Mouse (Mus musculus): ENCODE results near the gene Trim65. TPM values are rescaled to one million over a fixed set of nuclear protein-coding genes. Genes with fewer than 3 reads are reported as not detected.

Trim65 gene
- polyA plus RNA-seq, 1 experiment = 0.57 TPM

- peaks cover 2% of the 10 kb centered on the region for H3K36me3 ChIP-seq (ENCODE audit: control insufficient read depth, insufficient read depth, low read length)
- no peak for TF ChIP-seq CTCF (IDR thresholded peaks at IDR 0.05; ENCODE audit: control insufficient read depth, insufficient read depth, insufficient replicate concordance, low read depth, low read length)
- no peak for TF ChIP-seq POLR2A (IDR thresholded peaks at IDR 0.05; ENCODE audit: control insufficient read depth, low read depth, low read length)
- no peaks in the 10 kb centered on the region for H3K27me3 ChIP-seq (ENCODE audit: control insufficient read depth, insufficient read depth, low read length)
- no peaks in the 10 kb centered on the region; the same call in none of the 2 replicates for H3K4me1 ChIP-seq (ENCODE audit: control insufficient read depth, insufficient read depth, low read length)
- no peak overlapping the region; the same call in 1 of the 2 replicates for H3K4me3 ChIP-seq (ENCODE audit: control insufficient read depth, low read depth, low read length)
- H3K27ac ChIP-seq (ENCODE audit: control insufficient read depth, insufficient read depth, low read depth, low read length) = no peak overlapping the region
Observed at GRCm38 (mm10) chr11:116169214-116169613, 38.3 kb upstream of the Trim65 start.

GRCm38 (mm10) chr11:116167884-116168439, 37.0 kb upstream of the Trim65 start, which contains the start of gene Fbf1:
TSS of gene Fbf1 (minus strand) at chr11:116168166.
- no peak for TF ChIP-seq CTCF (IDR thresholded peaks at IDR 0.05; ENCODE audit: control insufficient read depth, insufficient read depth, insufficient replicate concordance, low read depth, low read length)
- peak; percentile 92 for TF ChIP-seq POLR2A (IDR thresholded peaks at IDR 0.05; ENCODE audit: control insufficient read depth, low read depth, low read length)
- Histone ChIP-seq H3K36me3 (ENCODE audit: control insufficient read depth, insufficient read depth, low read length) (no peaks in the 10 kb centered on the region; the same call in 1 of the 2 replicates), H3K27ac (ENCODE audit: control insufficient read depth, insufficient read depth, low read depth, low read length) (peak within 1 kb of the TSS; percentile 94), H3K27me3 (ENCODE audit: control insufficient read depth, insufficient read depth, low read length) (no peaks in the 10 kb centered on the region), H3K4me3 (ENCODE audit: control insufficient read depth, low read depth, low read length) (peak within 1 kb of the TSS; percentile 95), H3K4me1 (ENCODE audit: control insufficient read depth, insufficient read depth, low read length) (no peaks in the 10 kb centered on the region; the same call in none of the 2 replicates)

- Histone ChIP-seq H3K27ac (ENCODE audit: control insufficient read depth, insufficient read depth, low read depth, low read length) (peak overlapping the region; percentile 94; the same call in 1 of the 2 replicates), H3K4me3 (ENCODE audit: control insufficient read depth, low read depth, low read length) (peak overlapping the region; percentile 95), H3K27me3 (ENCODE audit: control insufficient read depth, insufficient read depth, low read length) (no peaks in the 10 kb centered on the region), H3K36me3 (ENCODE audit: control insufficient read depth, insufficient read depth, low read length) (no peaks in the 10 kb centered on the region; the same call in 1 of the 2 replicates), H3K4me1 (ENCODE audit: control insufficient read depth, insufficient read depth, low read length) (no peaks in the 10 kb centered on the region; the same call in none of the 2 replicates)
- TF ChIP-seq POLR2A (IDR thresholded peaks at IDR 0.05; ENCODE audit: control insufficient read depth, low read depth, low read length) (no peak), CTCF (IDR thresholded peaks at IDR 0.05; ENCODE audit: control insufficient read depth, insufficient read depth, insufficient replicate concordance, low read depth, low read length) (no peak)
Observed at GRCm38 (mm10) chr11:116167232-116167631, 36.3 kb upstream of the Trim65 start.

GRCm38 (mm10) chr11:116163002-116163401, 32.1 kb upstream of the Trim65 start:
- Histone ChIP-seq H3K27me3 (ENCODE audit: control insufficient read depth, insufficient read depth, low read length) (no peaks in the 10 kb centered on the region), H3K27ac (ENCODE audit: control insufficient read depth, insufficient read depth, low read depth, low read length) (no peak overlapping the region), H3K4me3 (ENCODE audit: control insufficient read depth, low read depth, low read length) (no peak overlapping the region), H3K36me3 (ENCODE audit: control insufficient read depth, insufficient read depth, low read length) (peaks cover 3% of the 10 kb centered on the region), H3K4me1 (ENCODE audit: control insufficient read depth, insufficient read depth, low read length) (no peaks in the 10 kb centered on the region)
- TF ChIP-seq CTCF (IDR thresholded peaks at IDR 0.05; ENCODE audit: control insufficient read depth, insufficient read depth, insufficient replicate concordance, low read depth, low read length) = no peak
- no peak for TF ChIP-seq POLR2A (IDR thresholded peaks at IDR 0.05; ENCODE audit: control insufficient read depth, low read depth, low read length)

- no peak overlapping the region for H3K27ac ChIP-seq (ENCODE audit: control insufficient read depth, insufficient read depth, low read depth, low read length)
- TF ChIP-seq CTCF (IDR thresholded peaks at IDR 0.05; ENCODE audit: control insufficient read depth, insufficient read depth, insufficient replicate concordance, low read depth, low read length) (no peak), POLR2A (IDR thresholded peaks at IDR 0.05; ENCODE audit: control insufficient read depth, low read depth, low read length) (no peak)
- no peaks in the 10 kb centered on the region for H3K27me3 ChIP-seq (ENCODE audit: control insufficient read depth, insufficient read depth, low read length)
- H3K4me1 ChIP-seq (ENCODE audit: control insufficient read depth, insufficient read depth, low read length) = no peaks in the 10 kb centered on the region
- H3K36me3 ChIP-seq (ENCODE audit: control insufficient read depth, insufficient read depth, low read length) = peaks cover 5% of the 10 kb centered on the region
- H3K4me3 ChIP-seq (ENCODE audit: control insufficient read depth, low read depth, low read length) = no peak overlapping the region
Observed at GRCm38 (mm10) chr11:116162146-116162545, 31.2 kb upstream of the Trim65 start.

- no peaks in the 10 kb centered on the region for H3K27me3 ChIP-seq (ENCODE audit: control insufficient read depth, insufficient read depth, low read length)
- H3K27ac ChIP-seq (ENCODE audit: control insufficient read depth, insufficient read depth, low read depth, low read length) = no peak overlapping the region
- no peak for TF ChIP-seq CTCF (IDR thresholded peaks at IDR 0.05; ENCODE audit: control insufficient read depth, insufficient read depth, insufficient replicate concordance, low read depth, low read length)
- TF ChIP-seq POLR2A (IDR thresholded peaks at IDR 0.05; ENCODE audit: control insufficient read depth, low read depth, low read length) = no peak
- no peaks in the 10 kb centered on the region for H3K4me1 ChIP-seq (ENCODE audit: control insufficient read depth, insufficient read depth, low read length)
- no peak overlapping the region for H3K4me3 ChIP-seq (ENCODE audit: control insufficient read depth, low read depth, low read length)
- H3K36me3 ChIP-seq (ENCODE audit: control insufficient read depth, insufficient read depth, low read length) = peaks cover 5% of the 10 kb centered on the region
Observed at GRCm38 (mm10) chr11:116161312-116161711, 30.4 kb upstream of the Trim65 start.

GRCm38 (mm10) chr11:116150960-116151359, 20.0 kb upstream of the Trim65 start:
- Histone ChIP-seq H3K36me3 (ENCODE audit: control insufficient read depth, insufficient read depth, low read length) (peaks cover 3% of the 10 kb centered on the region; the same call in 1 of the 2 replicates), H3K4me3 (ENCODE audit: control insufficient read depth, low read depth, low read length) (no peak overlapping the region)
- TF ChIP-seq POLR2A (IDR thresholded peaks at IDR 0.05; ENCODE audit: control insufficient read depth, low read depth, low read length) (no peak), CTCF (IDR thresholded peaks at IDR 0.05; ENCODE audit: control insufficient read depth, insufficient read depth, insufficient replicate concordance, low read depth, low read length) (no peak)

More at GRCm38 (mm10) chr11:116150960-116151359, 20.0 kb upstream of the Trim65 start:
- Histone ChIP-seq H3K27me3 (ENCODE audit: control insufficient read depth, insufficient read depth, low read length) (no peaks in the 10 kb centered on the region), H3K27ac (ENCODE audit: control insufficient read depth, insufficient read depth, low read depth, low read length) (no peak overlapping the region), H3K4me1 (ENCODE audit: control insufficient read depth, insufficient read depth, low read length) (no peaks in the 10 kb centered on the region; the same call in 1 of the 2 replicates)

All from testis, adult 2 months (tissue).